Mouse (Mus musculus): ENCODE measurements at regions not wholly inside any gene's neighbourhood (a gene's known extent, or its start where the extent isn't known, plus 50 kb on each side); places are given as distances from the start of the nearest gene placed in this dataset.

DNA sequence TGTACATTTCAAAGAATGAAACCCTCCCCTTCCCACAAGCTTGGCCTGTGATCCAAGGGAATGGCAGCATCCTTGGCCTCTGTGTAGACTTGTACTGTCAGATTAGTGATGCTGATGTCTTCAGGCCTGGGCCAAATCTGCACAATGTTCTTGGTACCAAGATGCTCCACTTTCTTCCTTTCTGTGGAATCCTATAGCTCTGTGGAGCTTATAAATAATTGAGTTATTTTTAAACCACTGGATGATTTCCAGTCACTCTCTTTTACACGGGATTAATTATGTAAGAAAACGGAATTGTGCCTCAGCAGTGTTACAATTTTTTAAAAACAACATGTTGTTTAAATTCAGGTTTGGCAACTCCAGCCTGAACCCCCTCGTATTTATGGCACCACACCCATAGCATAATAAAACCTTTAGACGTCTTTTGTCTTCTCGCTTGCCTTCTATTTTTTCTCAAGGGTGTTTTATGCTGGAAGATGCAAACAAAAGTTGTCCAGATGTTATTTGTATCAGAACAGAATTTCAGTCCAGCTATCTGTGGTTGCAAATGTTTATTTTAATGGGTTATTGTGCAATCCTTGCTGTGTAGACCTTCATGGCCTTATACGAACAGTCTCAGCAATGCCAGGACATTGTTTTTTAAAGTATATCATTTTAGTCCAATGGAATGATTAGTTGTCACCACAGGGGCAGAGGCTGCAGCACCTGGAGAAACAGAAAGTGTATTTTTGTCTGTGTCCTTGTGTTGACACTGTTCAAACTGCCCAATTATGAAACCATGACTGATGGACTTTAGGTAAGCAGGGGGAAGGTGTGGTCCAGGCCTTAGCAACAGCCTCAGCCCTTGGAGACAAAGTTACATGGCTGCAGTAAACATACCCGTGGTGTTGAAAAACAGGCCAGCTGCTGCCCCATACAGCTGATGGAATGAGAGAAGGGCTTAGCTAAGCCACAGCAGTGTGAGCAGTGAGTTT lies 630.4 kb upstream of the Zeb2 start:
- no peaks in the 10 kb centered on the region for H3K36me3 ChIP-seq (ENCODE audit: control insufficient read depth, insufficient read depth)
- H3K27me3 ChIP-seq (replicated peaks; ENCODE audit: control insufficient read depth, insufficient read depth, low read length) = no peaks in the 10 kb centered on the region
- no peaks in the 10 kb centered on the region for H3K9me3 ChIP-seq (ENCODE audit: control insufficient read depth, low read length)
- H3K4me1 ChIP-seq (replicated peaks; ENCODE audit: control insufficient read depth, insufficient read depth, low read length) = no peaks in the 10 kb centered on the region
- 59% methylated on average over 7 of the region's 7 CpGs for WGBS
- H3K9ac ChIP-seq (replicated peaks; ENCODE audit: low read depth, low read length) = no peak overlapping the region
- no peak overlapping the region for H3K4me3 ChIP-seq (replicated peaks; ENCODE audit: low read length)
- ATAC-seq = no peak
- no peak overlapping the region for H3K4me2 ChIP-seq (ENCODE audit: low read length)
- H3K27ac ChIP-seq (ENCODE audit: low read length) = no peak overlapping the region

DNA sequence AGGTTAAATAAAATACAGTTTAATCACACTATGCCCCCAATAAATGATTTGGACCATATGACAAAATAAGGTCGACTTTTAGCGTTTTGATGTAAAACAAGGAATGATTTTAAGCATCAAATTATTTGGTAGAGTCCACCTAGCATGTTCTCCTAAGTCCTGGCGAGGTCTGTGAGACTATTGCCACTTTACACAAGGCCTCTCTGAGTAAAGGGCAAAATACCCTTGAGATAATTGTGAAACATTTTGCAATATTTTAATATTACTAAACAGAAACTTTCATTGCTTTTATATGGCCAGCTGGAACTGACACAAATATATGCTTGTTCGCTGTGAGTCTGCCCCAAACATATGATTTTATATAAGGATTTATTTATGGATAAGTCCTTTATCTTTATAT lies 629.4 kb upstream of the Zeb2 start:
- Histone ChIP-seq H3K27me3 (replicated peaks; ENCODE audit: control insufficient read depth, insufficient read depth, low read length) (no peaks in the 10 kb centered on the region), H3K4me1 (replicated peaks; ENCODE audit: control insufficient read depth, insufficient read depth, low read length) (no peaks in the 10 kb centered on the region), H3K27ac (ENCODE audit: low read length) (no peak overlapping the region), H3K4me3 (replicated peaks; ENCODE audit: low read length) (no peak overlapping the region), H3K9me3 (ENCODE audit: control insufficient read depth, low read length) (no peaks in the 10 kb centered on the region), H3K36me3 (ENCODE audit: control insufficient read depth, insufficient read depth) (no peaks in the 10 kb centered on the region), H3K4me2 (ENCODE audit: low read length) (no peak overlapping the region), H3K9ac (replicated peaks; ENCODE audit: low read depth, low read length) (no peak overlapping the region)
- ATAC-seq = no peak
- 85% methylated on average over 4 of the region's 4 CpGs for WGBS

DNA sequence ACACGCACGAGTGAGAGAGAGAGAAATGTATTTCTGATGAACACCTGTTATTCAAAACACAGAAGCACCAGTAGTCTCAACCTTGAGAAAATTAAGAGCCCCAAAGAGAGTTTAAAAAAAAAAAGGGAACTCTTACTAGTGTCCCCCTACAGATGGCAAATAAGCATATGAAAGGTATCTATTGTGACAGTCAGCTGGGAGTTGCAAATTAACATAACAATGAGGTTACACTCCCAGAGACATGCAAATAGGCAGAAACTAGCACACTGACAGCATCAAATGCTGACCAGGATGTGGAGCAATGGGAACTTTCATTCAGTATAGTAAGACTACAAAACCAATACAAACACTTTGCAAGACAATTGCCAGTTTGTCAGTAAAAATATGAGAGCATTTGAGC lies 619.1 kb upstream of the Zeb2 start:
- no peak overlapping the region for H3K4me2 ChIP-seq (ENCODE audit: low read length)
- no peak overlapping the region for H3K4me3 ChIP-seq (replicated peaks; ENCODE audit: low read length)
- no peaks in the 10 kb centered on the region for H3K4me1 ChIP-seq (replicated peaks; ENCODE audit: control insufficient read depth, insufficient read depth, low read length)
- 17% methylated on average over 2 of the region's 2 CpGs for WGBS
- H3K27ac ChIP-seq (ENCODE audit: low read length) = no peak overlapping the region
- no peak overlapping the region for H3K9ac ChIP-seq (replicated peaks; ENCODE audit: low read depth, low read length)
- H3K27me3 ChIP-seq (replicated peaks; ENCODE audit: control insufficient read depth, insufficient read depth, low read length) = no peaks in the 10 kb centered on the region
- peak; percentile 58; the same call in 1 of the 2 replicates for ATAC-seq
- no peaks in the 10 kb centered on the region for H3K9me3 ChIP-seq (ENCODE audit: control insufficient read depth, low read length)
- H3K36me3 ChIP-seq (ENCODE audit: control insufficient read depth, insufficient read depth) = no peaks in the 10 kb centered on the region

DNA sequence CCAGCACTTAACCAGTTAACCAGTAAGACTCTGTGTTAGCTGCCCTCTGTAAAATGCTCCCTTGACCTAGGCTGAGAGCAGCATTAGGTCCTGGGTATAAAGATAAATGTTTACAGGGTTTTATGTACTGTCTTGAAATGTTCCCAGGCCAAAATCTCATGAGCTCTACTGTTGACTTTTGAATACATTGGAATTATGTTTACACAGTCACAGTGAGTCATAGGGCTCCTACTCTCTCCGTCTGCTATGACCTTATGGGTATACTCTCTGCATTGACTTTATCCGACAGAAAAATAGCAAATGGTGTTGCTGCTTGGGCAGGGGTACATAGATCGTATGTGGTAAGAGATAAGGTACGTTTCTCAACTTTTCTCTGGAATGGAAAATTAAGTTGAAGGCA lies 596.8 kb upstream of the Zeb2 start:
- H3K4me2 ChIP-seq (ENCODE audit: low read length) = no peak overlapping the region
- no peak overlapping the region for H3K27ac ChIP-seq (ENCODE audit: low read length)
- no peaks in the 10 kb centered on the region for H3K9me3 ChIP-seq (ENCODE audit: control insufficient read depth, low read length)
- H3K9ac ChIP-seq (replicated peaks; ENCODE audit: low read depth, low read length) = no peak overlapping the region
- no peak for ATAC-seq
- no peaks in the 10 kb centered on the region for H3K4me1 ChIP-seq (replicated peaks; ENCODE audit: control insufficient read depth, insufficient read depth, low read length)
- H3K36me3 ChIP-seq (ENCODE audit: control insufficient read depth, insufficient read depth) = no peaks in the 10 kb centered on the region
- H3K27me3 ChIP-seq (replicated peaks; ENCODE audit: control insufficient read depth, insufficient read depth, low read length) = no peaks in the 10 kb centered on the region
- 96% methylated on average over 4 of the region's 4 CpGs for WGBS
- no peak overlapping the region for H3K4me3 ChIP-seq (replicated peaks; ENCODE audit: low read length)

DNA sequence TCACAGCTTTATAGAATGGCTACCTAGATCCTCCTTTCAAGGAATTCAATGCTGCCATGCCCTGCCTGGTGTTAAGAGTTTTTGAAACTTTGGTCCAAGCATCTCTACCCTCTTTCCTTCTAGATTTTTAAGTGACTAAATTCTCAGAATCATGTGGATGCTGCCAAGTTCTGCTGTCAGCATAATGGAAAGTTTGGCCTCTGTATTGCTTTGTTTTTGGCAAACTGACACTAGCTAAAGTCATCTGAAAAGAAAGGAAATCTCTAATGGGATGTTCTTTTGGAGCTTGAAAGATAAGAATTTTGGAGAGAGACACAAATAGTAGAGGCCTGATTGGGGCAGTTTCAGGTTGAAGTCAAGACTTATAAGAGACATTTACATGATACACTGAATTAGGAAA lies 589.8 kb upstream of the Zeb2 start:
- Histone ChIP-seq H3K4me3 (replicated peaks; ENCODE audit: low read length) (no peak overlapping the region), H3K36me3 (ENCODE audit: control insufficient read depth, insufficient read depth) (no peaks in the 10 kb centered on the region), H3K27me3 (replicated peaks; ENCODE audit: control insufficient read depth, insufficient read depth, low read length) (no peaks in the 10 kb centered on the region), H3K4me1 (replicated peaks; ENCODE audit: control insufficient read depth, insufficient read depth, low read length) (no peaks in the 10 kb centered on the region), H3K4me2 (ENCODE audit: low read length) (no peak overlapping the region), H3K9ac (replicated peaks; ENCODE audit: low read depth, low read length) (no peak overlapping the region), H3K9me3 (ENCODE audit: control insufficient read depth, low read length) (no peaks in the 10 kb centered on the region), H3K27ac (ENCODE audit: low read length) (no peak overlapping the region)
- no peak for ATAC-seq

DNA sequence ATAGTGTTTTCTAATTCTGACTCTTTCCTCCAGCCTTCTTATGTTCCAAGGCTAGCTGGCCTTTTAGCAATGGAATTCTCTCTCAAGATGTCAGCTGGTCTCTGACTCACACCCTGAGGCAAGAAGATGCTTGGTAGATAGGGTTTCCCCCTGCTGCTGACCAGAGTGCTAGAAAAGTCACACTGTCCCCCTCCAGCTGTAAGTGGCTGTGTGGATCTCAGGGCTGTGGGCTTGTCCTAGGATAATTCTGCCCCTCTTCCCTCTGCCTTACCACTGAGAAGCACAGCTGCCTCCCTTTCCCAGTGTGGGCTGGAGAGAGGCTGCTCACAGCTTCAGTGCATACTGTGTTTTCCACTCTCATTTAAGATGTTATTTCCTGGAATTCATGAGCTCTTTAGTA lies 585.3 kb upstream of the Zeb2 start:
- Histone ChIP-seq H3K4me1 (replicated peaks; ENCODE audit: control insufficient read depth, insufficient read depth, low read length) (no peaks in the 10 kb centered on the region), H3K9me3 (ENCODE audit: control insufficient read depth, low read length) (no peaks in the 10 kb centered on the region), H3K27ac (ENCODE audit: low read length) (no peak overlapping the region), H3K9ac (replicated peaks; ENCODE audit: low read depth, low read length) (no peak overlapping the region), H3K4me2 (ENCODE audit: low read length) (no peak overlapping the region), H3K4me3 (replicated peaks; ENCODE audit: low read length) (no peak overlapping the region), H3K27me3 (replicated peaks; ENCODE audit: control insufficient read depth, insufficient read depth, low read length) (no peaks in the 10 kb centered on the region), H3K36me3 (ENCODE audit: control insufficient read depth, insufficient read depth) (no peaks in the 10 kb centered on the region)
- no peak for ATAC-seq

DNA sequence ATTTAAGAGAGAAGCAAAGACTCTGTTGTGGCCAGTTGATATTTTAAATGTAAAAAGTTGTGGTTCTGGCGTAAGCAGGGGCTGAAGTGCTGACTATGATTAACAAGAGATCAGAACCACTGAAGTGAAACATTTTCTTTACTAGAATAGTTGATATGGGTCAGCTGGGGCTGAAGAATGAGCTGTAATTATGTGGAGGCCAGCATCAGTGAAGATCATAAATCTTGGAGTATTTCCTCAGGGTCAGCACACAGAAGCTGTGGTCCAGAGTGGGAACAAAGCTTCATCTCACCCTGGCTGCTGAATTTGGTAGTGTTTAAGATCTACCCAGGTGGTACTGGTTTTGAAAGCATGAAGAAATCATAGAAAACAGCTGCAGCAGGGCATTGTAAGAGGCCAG lies 583.4 kb upstream of the Zeb2 start:
- no peak overlapping the region for H3K9ac ChIP-seq (replicated peaks; ENCODE audit: low read depth, low read length)
- H3K4me3 ChIP-seq (replicated peaks; ENCODE audit: low read length) = no peak overlapping the region
- no peak overlapping the region for H3K27ac ChIP-seq (ENCODE audit: low read length)
- H3K4me1 ChIP-seq (replicated peaks; ENCODE audit: control insufficient read depth, insufficient read depth, low read length) = no peaks in the 10 kb centered on the region
- no peak overlapping the region for H3K4me2 ChIP-seq (ENCODE audit: low read length)
- no peak for ATAC-seq
- no peaks in the 10 kb centered on the region for H3K27me3 ChIP-seq (replicated peaks; ENCODE audit: control insufficient read depth, insufficient read depth, low read length)
- no peaks in the 10 kb centered on the region for H3K36me3 ChIP-seq (ENCODE audit: control insufficient read depth, insufficient read depth)
- 97% methylated on average over 1 of the region's 1 CpGs for WGBS
- H3K9me3 ChIP-seq (ENCODE audit: control insufficient read depth, low read length) = no peaks in the 10 kb centered on the region

DNA sequence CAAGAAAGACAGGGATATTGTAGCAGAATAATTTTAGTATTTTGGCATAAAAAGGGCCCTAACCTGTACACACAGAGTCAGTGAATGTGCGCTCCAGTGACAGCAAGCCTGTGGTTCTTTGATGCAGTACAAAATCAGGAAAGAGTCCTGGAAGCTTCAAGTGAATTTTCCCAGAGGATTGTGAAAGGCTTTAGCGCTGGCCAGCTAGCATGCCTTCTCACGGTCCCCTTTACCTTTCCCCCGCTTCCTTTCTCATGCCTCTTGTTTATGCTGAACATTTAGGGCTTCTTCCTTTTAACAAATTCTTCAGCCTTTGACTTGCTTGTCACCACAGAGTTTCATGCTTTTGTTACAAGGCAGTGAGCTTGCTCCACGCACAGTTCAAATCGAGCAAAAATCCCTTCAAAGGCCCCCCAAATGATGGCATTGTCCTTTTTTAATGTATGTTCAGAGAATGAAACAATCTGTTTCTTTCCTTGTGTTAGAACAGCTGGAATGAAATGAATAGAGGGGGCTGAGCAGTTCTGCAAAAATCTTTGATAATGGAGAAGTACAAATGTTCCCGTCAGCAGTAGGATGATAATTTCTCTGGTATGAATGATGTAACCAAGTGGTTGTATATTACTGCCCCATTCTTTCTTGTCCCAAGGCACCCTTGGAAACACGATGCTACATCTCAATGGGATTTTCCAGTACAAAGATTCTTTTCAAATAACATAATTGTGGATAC lies 576.3 kb upstream of the Zeb2 start:
- H3K27ac ChIP-seq (ENCODE audit: low read length) = no peak overlapping the region
- H3K36me3 ChIP-seq (ENCODE audit: control insufficient read depth, insufficient read depth) = no peaks in the 10 kb centered on the region
- 0 out of 2 replicates have a peak, but pooled peaks cover 3% of the 10 kb centered on the region for H3K4me1 ChIP-seq (replicated peaks; ENCODE audit: control insufficient read depth, insufficient read depth, low read length)
- no peak overlapping the region for H3K9ac ChIP-seq (replicated peaks; ENCODE audit: low read depth, low read length)
- H3K9me3 ChIP-seq (ENCODE audit: control insufficient read depth, low read length) = no peaks in the 10 kb centered on the region
- no peaks in the 10 kb centered on the region for H3K27me3 ChIP-seq (replicated peaks; ENCODE audit: control insufficient read depth, insufficient read depth, low read length)
- 10% methylated on average over 8 of the region's 8 CpGs for WGBS
- no peak overlapping the region for H3K4me3 ChIP-seq (replicated peaks; ENCODE audit: low read length)
- H3K4me2 ChIP-seq (ENCODE audit: low read length) = no peak overlapping the region
- ATAC-seq = no peak

DNA sequence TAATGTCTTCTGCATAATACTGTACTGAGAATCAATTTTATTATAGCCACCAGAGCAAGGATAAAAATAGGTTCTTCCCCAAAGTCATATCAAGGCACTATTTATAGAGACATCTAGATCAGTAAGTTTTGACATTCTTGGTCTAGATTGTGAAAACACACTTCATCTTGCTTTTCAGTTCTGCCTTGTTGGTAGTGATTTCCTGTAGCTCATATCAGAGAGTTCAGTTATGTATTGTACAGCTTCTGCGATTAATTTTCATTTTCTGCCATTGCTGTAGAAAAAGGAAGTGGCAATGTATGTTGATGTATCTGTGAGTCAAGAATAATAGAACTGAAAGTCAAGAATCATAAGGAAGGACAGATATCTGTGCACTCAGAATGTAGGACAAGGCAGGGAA lies 575.6 kb upstream of the Zeb2 start:
- Histone ChIP-seq H3K36me3 (ENCODE audit: control insufficient read depth, insufficient read depth) (no peaks in the 10 kb centered on the region), H3K27me3 (replicated peaks; ENCODE audit: control insufficient read depth, insufficient read depth, low read length) (no peaks in the 10 kb centered on the region), H3K4me1 (replicated peaks; ENCODE audit: control insufficient read depth, insufficient read depth, low read length) (0 out of 2 replicates have a peak, but pooled peaks cover 3% of the 10 kb centered on the region), H3K4me3 (replicated peaks; ENCODE audit: low read length) (no peak overlapping the region), H3K9ac (replicated peaks; ENCODE audit: low read depth, low read length) (no peak overlapping the region), H3K27ac (ENCODE audit: low read length) (no peak overlapping the region), H3K9me3 (ENCODE audit: control insufficient read depth, low read length) (no peaks in the 10 kb centered on the region), H3K4me2 (ENCODE audit: low read length) (no peak overlapping the region)
- 88% methylated on average over 1 of the region's 1 CpGs for WGBS
- no peak for ATAC-seq
